Mouse (Mus musculus) left cerebral cortex, adult 11 months (tissue): Measurements from ENCODE around the gene Tram2.

Experiments used
- DNase-seq: peaks from one replicate; pipeline ENCODE4 v3.0.0; 2022; ENCODE audit warnings: low spot score

Gene Tram2

GRCm38 (mm10) chr1:21067536-21068221 is 11.3 kb downstream of the Tram2 start:
- DNase-seq: no peak

GRCm38 (mm10) chr1:21064153-21064552 is 14.9 kb downstream of the Tram2 start:
- DNase-seq: no peak

GRCm38 (mm10) chr1:21059385-21060109 is 19.5 kb downstream of the Tram2 start:
- no peak for DNase-seq

GRCm38 (mm10) chr1:21053009-21053408 is 26.0 kb downstream of the Tram2 start:
- no peak for DNase-seq

GRCm38 (mm10) chr1:21052608-21053007 is 26.4 kb downstream of the Tram2 start:
- DNase-seq: no peak

- no peak for DNase-seq
Observed at GRCm38 (mm10) chr1:21052132-21052545, 26.9 kb downstream of the Tram2 start.

GRCm38 (mm10) chr1:21049005-21049404 is 30.0 kb downstream of the Tram2 start:
- DNase-seq: no peak

GRCm38 (mm10) chr1:21048402-21048801 is 30.6 kb downstream of the Tram2 start:
- DNase-seq: no peak

GRCm38 (mm10) chr1:21042461-21042860 is 36.6 kb downstream of the Tram2 start:
- DNase-seq: no peak

- DNase-seq: no peak
Observed at GRCm38 (mm10) chr1:21040610-21041326, 38.3 kb downstream of the Tram2 start.

GRCm38 (mm10) chr1:21040173-21040572 is 38.9 kb downstream of the Tram2 start:
- no peak for DNase-seq

GRCm38 (mm10) chr1:21039564-21039963 is 39.5 kb downstream of the Tram2 start:
- no peak for DNase-seq

- no peak for DNase-seq
Observed at GRCm38 (mm10) chr1:21037881-21038601, 41.0 kb downstream of the Tram2 start.

GRCm38 (mm10) chr1:21035878-21036277 is 43.2 kb downstream of the Tram2 start:
- no peak for DNase-seq

GRCm38 (mm10) chr1:21033792-21034119 is 45.3 kb downstream of the Tram2 start:
- no peak for DNase-seq

- DNase-seq: no peak
Observed at GRCm38 (mm10) chr1:21033065-21033791, 45.8 kb downstream of the Tram2 start.

- no peak for DNase-seq
Observed at GRCm38 (mm10) chr1:21031650-21032049, 47.4 kb downstream of the Tram2 start.

- DNase-seq: no peak
Observed at GRCm38 (mm10) chr1:21029000-21029399, 50.0 kb downstream of the Tram2 start.

GRCm38 (mm10) chr1:21026534-21026933 is 52.5 kb downstream of the Tram2 start:
- no peak for DNase-seq

- DNase-seq: no peak
Observed at GRCm38 (mm10) chr1:21025203-21025602, 53.8 kb downstream of the Tram2 start.

- DNase-seq: no peak
Observed at GRCm38 (mm10) chr1:21023101-21023500, 55.9 kb downstream of the Tram2 start.

- DNase-seq: no peak
Observed at GRCm38 (mm10) chr1:21014463-21014862, 64.6 kb downstream of the Tram2 start.
